Mouse (Mus musculus) liver (tissue): ENCODE data around the gene Mafk.
A peak's percentile ranks its signal among the peaks of the same experiment; 100 is the strongest.
"Not testable (repeated sequence)": the region's sequence is repeated elsewhere in the genome, so short reads cannot be mapped to it uniquely, and the experiment has no call there.

Experiments used
- DNase-seq: peaks from one replicate; pipeline ENCODE4 v3.0.0-alpha.2; 2020; ENCODE audit warnings: mixed read lengths

Gene Mafk

GRCm38 (mm10) chr5:139791227-139792158 lies at the start of gene Mafk:
Mafk (plus strand) TSS chr5:139791513.
- peak; percentile 100 for DNase-seq

- not testable (repeated sequence) for DNase-seq
Observed at GRCm38 (mm10) chr5:139742640-139743039, 48.7 kb upstream of the Mafk start.

GRCm38 (mm10) chr5:139745771-139746170 lies 45.5 kb upstream of the Mafk start:
- DNase-seq, result peak; percentile 83

- DNase-seq, result no peak
Observed at GRCm38 (mm10) chr5:139749413-139750125, 41.7 kb upstream of the Mafk start.

GRCm38 (mm10) chr5:139750535-139750934 lies 40.8 kb upstream of the Mafk start:
- DNase-seq, result peak; percentile 74

- peak; percentile 74 for DNase-seq
Observed at GRCm38 (mm10) chr5:139754753-139755152, 36.6 kb upstream of the Mafk start.

GRCm38 (mm10) chr5:139756135-139756534 lies 35.2 kb upstream of the Mafk start:
- DNase-seq, result no peak

GRCm38 (mm10) chr5:139756586-139756985 lies 34.7 kb upstream of the Mafk start:
- no peak for DNase-seq

- no peak for DNase-seq
Observed at GRCm38 (mm10) chr5:139758096-139758495, 33.2 kb upstream of the Mafk start.

GRCm38 (mm10) chr5:139764296-139764695 lies 27.0 kb upstream of the Mafk start:
- DNase-seq, result peak; percentile 56

- no peak for DNase-seq
Observed at GRCm38 (mm10) chr5:139768216-139768615, 23.1 kb upstream of the Mafk start.

GRCm38 (mm10) chr5:139775216-139775926 lies 15.9 kb upstream of the Mafk start, which contains the start of gene Ints1:
Ints1 (minus strand) TSS chr5:139775674.
- DNase-seq, result peak; percentile 97

- no peak for DNase-seq
Observed at GRCm38 (mm10) chr5:139776966-139777365, 14.3 kb upstream of the Mafk start.

GRCm38 (mm10) chr5:139781406-139781805 lies 9.9 kb upstream of the Mafk start:
- DNase-seq, result no peak

- no peak for DNase-seq
Observed at GRCm38 (mm10) chr5:139789466-139789865, 1.8 kb upstream of the Mafk start.

- DNase-seq, result no peak
Observed at GRCm38 (mm10) chr5:139792159-139792775, 954 bp downstream of the Mafk start.

- no peak for DNase-seq
Observed at GRCm38 (mm10) chr5:139792966-139793337, 1.6 kb downstream of the Mafk start.

GRCm38 (mm10) chr5:139793338-139794089 lies 2.2 kb downstream of the Mafk start:
- DNase-seq, result peak; percentile 75

- DNase-seq, result no peak
Observed at GRCm38 (mm10) chr5:139794137-139794536, 2.8 kb downstream of the Mafk start.

- DNase-seq, result peak; percentile 76
Observed at GRCm38 (mm10) chr5:139794938-139795337, 3.6 kb downstream of the Mafk start.

GRCm38 (mm10) chr5:139796001-139796620 lies 4.8 kb downstream of the Mafk start:
- DNase-seq, result no peak
